Mouse (Mus musculus) CH12.LX (cell line): ENCODE data around the gene Slc4a4. TPM values are rescaled to one million over a fixed set of nuclear protein-coding genes. Genes with fewer than 3 reads are reported as not detected.

Experiments
- DNase-seq: peaks from one replicate; pipeline ENCODE4 v3.0.0-alpha.2; 2013; ENCODE audit errors: extremely low read depth
- H3K27ac ChIP-seq: 2 replicates; pipeline ENCODE4 v1.5.1; 2012; ENCODE audit warnings: low read depth, mild to moderate bottlenecking, control low read depth, moderate library complexity; ENCODE audit not compliant: insufficient read depth
- H3K27me3 ChIP-seq: replicated peaks from 2 replicates; pipeline ENCODE3; 2012; ENCODE audit warnings: inconsistent platforms
- H3K36me3 ChIP-seq, 2 experiments: replicated peaks in 1 of 2; 2 replicates each; pipeline versions ENCODE3 to v1.6.1; 2012; ENCODE audit warnings: inconsistent platforms in 1 of 2, low read length in 1 of 2, mild to moderate bottlenecking in 1 of 2, mixed read lengths in 1 of 2, moderate library complexity in 1 of 2; ENCODE audit not compliant: control insufficient read depth in 1 of 2, insufficient read depth in 1 of 2
- H3K4me1 ChIP-seq, 2 experiments: 2 replicates each; pipeline ENCODE4 v1.6.1; 2012; ENCODE audit warnings: inconsistent platforms in 1 of 2, moderate library complexity in 1 of 2; ENCODE audit not compliant: insufficient read depth in 2 of 2, control insufficient read depth in 1 of 2
- H3K4me2 ChIP-seq: 2 replicates; pipeline ENCODE4 v1.6.1; 2012; ENCODE audit warnings: low read depth, mild to moderate bottlenecking, control low read depth; ENCODE audit not compliant: poor library complexity, insufficient read depth, severe bottlenecking
- H3K4me3 ChIP-seq, 3 experiments: fragments of 150-350 bp in 1 of 3; sonication (generic) in 1 of 3; replicated peaks in 1 of 3; 2 replicates each; pipeline versions ENCODE3 to v1.5.1; 2011 to 2012; ENCODE audit warnings: low read depth in 2 of 3, low read length in 2 of 3, mild to moderate bottlenecking in 2 of 3, moderate library complexity in 2 of 3, control low read depth in 1 of 3, improper control_type of control experiment in 1 of 3, inconsistent platforms in 1 of 3, mixed read lengths in 1 of 3; ENCODE audit not compliant: poor library complexity in 1 of 3
- H3K79me2 ChIP-seq: replicated peaks from 2 replicates; pipeline ENCODE4 v1.6.1; 2012; ENCODE audit warnings: mild to moderate bottlenecking, moderate library complexity; ENCODE audit not compliant: control insufficient read depth, poor library complexity, insufficient read depth, severe bottlenecking; ENCODE audit errors: extremely low read depth
- H3K9ac ChIP-seq: 2 replicates; pipeline ENCODE4 v1.6.1; 2012; ENCODE audit warnings: low read depth, mild to moderate bottlenecking, control low read depth, moderate library complexity; ENCODE audit not compliant: insufficient read depth
- H3K9me3 ChIP-seq: replicated peaks from 2 replicates; pipeline ENCODE3; 2012; ENCODE audit warnings: low read length, inconsistent platforms, mixed read lengths
- CHD2 ChIP-seq: IDR thresholded peaks from 2 replicates; pipeline ENCODE4 v1.6.1; 2011; ENCODE audit warnings: low read length, improper control_type of control experiment
- CTCF ChIP-seq, 2 experiments: IDR thresholded peaks in 1 of 2; conservative IDR thresholded peaks in 1 of 2; 2 replicates each; pipeline ENCODE4 v1.5.1; 2011 to 2012; ENCODE audit warnings: low read depth in 2 of 2, low read length in 2 of 2, improper control_type of control experiment in 1 of 2, inconsistent platforms in 1 of 2, mild to moderate bottlenecking in 1 of 2, moderate library complexity in 1 of 2
- EP300 ChIP-seq: IDR thresholded peaks from 2 replicates; pipeline ENCODE4 v1.6.1; 2011; ENCODE audit warnings: low read length, improper control_type of control experiment
- JUN ChIP-seq: IDR thresholded peaks from 2 replicates; pipeline ENCODE4 v1.6.1; 2011; ENCODE audit warnings: low read depth, mild to moderate bottlenecking, low read length, improper control_type of control experiment, moderate library complexity; ENCODE audit not compliant: insufficient read depth
- MEF2A ChIP-seq: IDR thresholded peaks from 2 replicates; pipeline ENCODE4 v1.6.1; 2014; ENCODE audit warnings: low read depth, mild to moderate bottlenecking, inconsistent platforms, low read length, improper control_type of control experiment, borderline replicate concordance
- NELFE ChIP-seq: IDR thresholded peaks from 2 replicates; pipeline ENCODE4 v1.6.1; 2011; ENCODE audit warnings: low read depth, low read length, improper control_type of control experiment
- PAX5 ChIP-seq: IDR thresholded peaks from 2 replicates; pipeline ENCODE4 v1.6.1; 2012; ENCODE audit warnings: low read length, inconsistent platforms, mixed read lengths
- POLR2A ChIP-seq: IDR thresholded peaks from 2 replicates; pipeline ENCODE4 v1.6.1; 2011; ENCODE audit warnings: low read depth, mild to moderate bottlenecking, improper control_type of control experiment, low read length
- RCOR1 ChIP-seq: conservative IDR thresholded peaks from 2 replicates; pipeline ENCODE4 v1.6.1; 2012; ENCODE audit warnings: low read depth, mild to moderate bottlenecking, inconsistent platforms, low read length, improper control_type of control experiment
- SIN3A ChIP-seq: IDR thresholded peaks from 2 replicates; pipeline ENCODE4 v1.6.1; 2012; ENCODE audit warnings: low read length, improper control_type of control experiment, inconsistent platforms
- SMC3 ChIP-seq: IDR thresholded peaks from 2 replicates; pipeline ENCODE4 v1.6.1; 2011; ENCODE audit warnings: low read depth, low read length, improper control_type of control experiment
- TBP ChIP-seq: conservative IDR thresholded peaks from 2 replicates; pipeline ENCODE4 v1.6.1; 2011; ENCODE audit warnings: low read depth, low read length, improper control_type of control experiment
- TCF12 ChIP-seq: IDR thresholded peaks from 2 replicates; pipeline ENCODE4 v1.6.1; 2014; ENCODE audit warnings: low read depth, mild to moderate bottlenecking, inconsistent platforms, low read length, improper control_type of control experiment
- ZNF384 ChIP-seq: IDR thresholded peaks from 2 replicates; pipeline ENCODE4 v1.6.1; 2012; ENCODE audit warnings: low read depth, low read length, improper control_type of control experiment, inconsistent platforms
- dilution Hi-C: fragments of 300-500 bp; cut with MboI; formaldehyde crosslinking; loops from 2 replicates; pipeline ENCODE4 v1.14.3; 2020; ENCODE audit warnings: low sequenced_read_pairs; ENCODE audit not compliant: extremely low pct_unique_long_range_greater_than_20kb, extremely low pct_ligation_motif_present
- in situ Hi-C: fragments of 300-500 bp; cut with MboI; formaldehyde crosslinking; loops from 3 replicates; pipeline ENCODE4 v1.14.3; 2019; ENCODE audit warnings: low sequenced_read_pairs, low pct_ligation_motif_present, low pct_unique_long_range_greater_than_20kb, mixed read lengths
- polyA plus RNA-seq: library from polyadenylated mRNA; unstranded; fragments of >175 nt; gene quantifications from 2 replicates; pipeline ENCODE4 v1.2.1, GENCODE M21; 2012; ENCODE audit warnings: low read depth; ENCODE audit not compliant: insufficient read length
- total RNA-seq, 2 experiments: library from RNA; depleted of rRNA; stranded (reverse); fragments of 300-350 nt in 1 of 2; fragments of >200 nt in 1 of 2; gene quantifications; 2 replicates each; pipeline ENCODE4 v1.2.3; 2012 to 2014

Slc4a4 gene
- total and polyA plus RNA-seq, 3 experiments, result not detected

DNA sequence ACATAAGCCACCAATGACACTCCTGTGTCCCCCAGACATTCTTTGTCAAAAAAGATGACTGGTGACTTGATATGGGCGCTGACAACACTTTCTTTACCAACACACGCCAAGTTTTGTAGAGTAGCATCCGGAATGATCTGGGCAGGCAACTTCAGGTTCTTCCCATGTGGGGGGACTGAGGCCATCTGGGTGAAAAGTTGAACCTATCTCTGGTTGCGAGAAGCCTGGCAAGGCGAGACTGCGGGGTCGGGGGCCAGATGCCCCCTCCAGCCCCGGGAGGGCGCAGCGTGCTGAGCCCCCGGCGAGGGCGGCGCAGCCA is 310 bp upstream of the Slc4a4 start:
- dilution Hi-C loops, result no loop called here
- no peak overlapping the region for H3K9ac ChIP-seq

DNA sequence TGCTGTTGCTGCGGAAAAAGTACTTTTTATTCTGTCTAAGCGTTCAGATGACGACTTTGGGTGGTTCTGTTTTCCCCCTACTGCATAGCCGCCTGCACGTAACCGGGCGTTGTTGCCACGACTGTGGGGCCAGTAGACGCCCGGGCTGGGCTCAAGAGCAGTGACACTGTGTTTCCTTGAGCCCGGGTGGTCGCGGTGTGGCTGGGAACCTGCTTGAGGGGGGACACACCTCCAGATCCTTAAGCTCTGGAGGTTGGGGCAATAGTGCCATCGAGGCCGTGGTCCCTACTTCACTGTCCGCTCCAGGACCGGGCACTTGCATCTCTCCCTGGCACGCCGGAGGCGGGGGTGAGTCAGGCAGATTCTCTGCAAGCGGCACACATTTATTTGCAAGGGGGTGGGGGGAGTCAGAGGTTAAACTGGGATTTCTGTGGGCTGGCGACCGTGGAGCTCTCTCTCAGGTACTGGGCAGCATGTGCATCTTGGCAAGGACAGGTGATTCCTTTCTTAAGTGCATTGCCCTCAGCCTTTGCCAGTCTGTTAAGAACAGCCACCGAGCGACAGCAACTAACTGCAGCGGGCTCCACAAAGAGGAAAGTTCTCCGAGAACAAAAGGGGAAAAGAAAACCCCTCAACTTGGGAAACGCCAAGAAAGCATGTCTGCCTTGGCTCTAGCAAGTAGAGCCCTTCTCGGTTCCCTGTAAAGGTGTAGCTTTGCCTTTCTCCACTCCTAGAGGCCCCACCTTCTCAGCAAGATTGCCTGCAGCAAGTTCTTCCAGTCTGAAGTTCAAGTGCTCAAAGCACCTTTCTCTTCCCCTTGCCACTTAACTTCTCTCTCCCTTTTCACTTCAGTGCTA is 1.2 kb downstream of the Slc4a4 start:
- no peak overlapping the region for H3K4me3 ChIP-seq
- peak overlapping the region; percentile 63 for H3K4me2 ChIP-seq
- TF ChIP-seq PAX5, result no peak
- peaks cover 0 to 5% of the 10 kb centered on the region in 2 experiments; a peak in 1 of 4 replicates for H3K4me1 ChIP-seq
- no peaks in the 10 kb centered on the region for H3K27me3 ChIP-seq
- H3K9ac ChIP-seq, result no peak overlapping the region
- no peaks in the 10 kb centered on the region for H3K36me3 ChIP-seq
- H3K9me3 ChIP-seq, result peaks cover 8% of the 10 kb centered on the region
- DNase-seq, result no peak
- H3K79me2 ChIP-seq, result no peaks in the 10 kb centered on the region
- dilution Hi-C loops, result no loop called here
- no peak overlapping the region for H3K27ac ChIP-seq
- in situ Hi-C loops, result no loop called here

More for the DNA sequence above, 310 bp upstream of the Slc4a4 start:
- Histone ChIP-seq H3K4me2 (no peak overlapping the region), H3K79me2 (no peaks in the 10 kb centered on the region), H3K4me1 (peaks cover 0 to 5% of the 10 kb centered on the region in 2 experiments; a peak in 1 of 4 replicates), H3K9me3 (peaks cover 8% of the 10 kb centered on the region), H3K36me3 (no peaks in the 10 kb centered on the region), H3K4me3 (no peak overlapping the region), H3K27ac (no peak overlapping the region), H3K27me3 (no peaks in the 10 kb centered on the region)
- DNase-seq, result no peak
- in situ Hi-C loops, result no loop called here
- TF ChIP-seq SIN3A (no peak), RCOR1 (no peak), JUN (no peak), ZNF384 (no peak), TBP (no peak), SMC3 (no peak), CHD2 (no peak)

DNA sequence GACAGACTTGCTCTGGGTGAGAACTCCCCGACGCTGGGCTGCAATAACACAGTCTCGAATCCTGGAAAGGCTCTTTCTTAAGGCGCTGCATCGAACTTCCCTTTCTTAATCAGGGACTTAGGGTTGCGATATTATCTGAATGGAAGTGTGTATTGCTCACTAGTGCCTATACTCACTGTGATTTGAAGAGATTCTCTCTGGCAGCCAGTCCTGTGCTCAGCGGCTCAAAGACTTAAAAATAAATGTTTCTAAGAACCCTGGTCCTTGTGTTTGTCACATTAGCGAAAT is 1.7 kb downstream of the Slc4a4 start:
- H3K27ac ChIP-seq, result no peak overlapping the region
- H3K4me3 ChIP-seq, result no peak overlapping the region
- H3K36me3 ChIP-seq, result no peaks in the 10 kb centered on the region
- H3K4me2 ChIP-seq, result peak overlapping the region; percentile 63
- no peaks in the 10 kb centered on the region for H3K27me3 ChIP-seq
- dilution Hi-C loops, result no loop called here
- in situ Hi-C loops, result no loop called here
- H3K9ac ChIP-seq, result no peak overlapping the region
- no peak for DNase-seq
- TF ChIP-seq EP300, result no peak
- no peak for TF ChIP-seq MEF2A
- no peak for TF ChIP-seq RCOR1
- TF ChIP-seq TCF12, result no peak
- TF ChIP-seq CTCF (conservative IDR thresholded peaks at IDR 0.05 in 1 of 2, IDR thresholded peaks at IDR 0.05 in 1 of 2; ENCODE audit: low read depth in 2 of 2, low read length in 2 of 2), result no peak
- TF ChIP-seq POLR2A, result no peak
- no peak for TF ChIP-seq NELFE
- no peak for TF ChIP-seq SIN3A
- TF ChIP-seq, all 38 proteins: peak for 0
- no peaks in the 10 kb centered on the region for H3K79me2 ChIP-seq
- H3K4me1 ChIP-seq, result peaks cover 0 to 5% of the 10 kb centered on the region in 2 experiments; a peak in 1 of 4 replicates
- peaks cover 8% of the 10 kb centered on the region for H3K9me3 ChIP-seq
